Mouse (Mus musculus): Measurements from ENCODE around the gene Rbm20.
"Not testable (repeated sequence)": the region's sequence is repeated elsewhere in the genome, so short reads cannot be mapped to it uniquely, and the experiment has no call there.

Gene Rbm20

GRCm38 (mm10) chr19:53793994-53794890, 117.1 kb downstream of the Rbm20 start:
- no peak for DNase-seq

GRCm38 (mm10) chr19:53794996-53795395, 117.9 kb downstream of the Rbm20 start:
- DNase-seq = no peak

GRCm38 (mm10) chr19:53796020-53796419, 118.9 kb downstream of the Rbm20 start:
- no peak for DNase-seq

DNA sequence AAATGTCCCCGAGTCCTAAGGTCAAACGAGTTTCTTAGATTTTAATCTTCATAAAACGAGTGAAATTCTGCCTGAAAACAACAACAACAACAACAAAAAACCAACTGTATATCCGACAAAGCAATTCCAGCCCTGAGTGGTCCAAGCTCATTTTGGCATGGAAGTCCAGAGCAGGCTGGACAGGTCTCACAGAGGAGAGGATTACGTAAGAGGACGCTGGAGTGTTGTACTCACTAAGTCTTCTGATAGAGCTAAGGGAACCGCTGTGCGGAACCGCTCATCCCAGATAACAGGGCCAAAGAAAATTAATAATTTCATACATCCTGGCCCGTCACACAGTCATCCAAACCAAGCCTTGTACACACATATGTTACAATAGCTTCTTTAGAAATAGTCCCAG, 120.7 kb downstream of the Rbm20 start:
- no peak for DNase-seq

DNA sequence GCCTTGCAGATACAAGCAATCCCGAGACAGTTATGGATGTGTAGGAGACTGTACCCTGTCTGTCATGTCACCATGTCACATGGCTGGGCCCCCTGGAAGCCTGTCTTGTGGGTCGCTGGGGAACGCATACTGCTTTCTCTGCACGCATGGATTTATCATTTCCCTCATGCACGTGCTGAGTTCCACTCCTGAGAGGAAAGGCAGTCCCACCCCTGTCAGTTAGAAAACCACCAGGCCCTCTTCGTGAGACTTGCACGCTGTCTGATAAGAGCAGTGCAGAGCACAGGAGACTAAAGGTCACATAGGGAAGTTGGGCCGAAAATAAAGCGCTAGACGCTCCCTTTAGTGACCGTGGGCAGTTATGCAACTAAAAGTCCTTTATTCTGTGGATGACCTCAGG, 122.8 kb downstream of the Rbm20 start:
- peak; percentile 72 for DNase-seq

GRCm38 (mm10) chr19:53800365-53800999, 123.4 kb downstream of the Rbm20 start:
- no peak for DNase-seq

DNA sequence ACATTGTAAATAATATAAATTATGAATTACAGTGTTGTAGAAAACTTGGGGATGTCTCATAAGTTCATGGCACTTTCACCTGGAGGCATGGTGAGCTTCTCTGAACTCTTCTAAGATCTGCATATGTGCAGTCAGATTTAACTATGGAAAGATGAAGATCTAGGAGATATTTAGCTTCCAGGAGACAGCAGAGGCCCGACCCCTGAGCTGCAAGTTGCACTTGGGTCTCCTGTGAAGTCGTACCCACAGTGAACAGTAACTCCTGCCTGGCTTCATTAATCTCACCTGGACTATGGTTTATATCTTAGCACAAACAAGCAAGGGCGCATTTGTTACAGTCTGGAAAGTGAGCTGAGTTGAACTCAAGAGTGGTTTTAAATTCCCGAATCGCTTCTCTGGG, 124.3 kb downstream of the Rbm20 start:
- DNase-seq = no peak

DNA sequence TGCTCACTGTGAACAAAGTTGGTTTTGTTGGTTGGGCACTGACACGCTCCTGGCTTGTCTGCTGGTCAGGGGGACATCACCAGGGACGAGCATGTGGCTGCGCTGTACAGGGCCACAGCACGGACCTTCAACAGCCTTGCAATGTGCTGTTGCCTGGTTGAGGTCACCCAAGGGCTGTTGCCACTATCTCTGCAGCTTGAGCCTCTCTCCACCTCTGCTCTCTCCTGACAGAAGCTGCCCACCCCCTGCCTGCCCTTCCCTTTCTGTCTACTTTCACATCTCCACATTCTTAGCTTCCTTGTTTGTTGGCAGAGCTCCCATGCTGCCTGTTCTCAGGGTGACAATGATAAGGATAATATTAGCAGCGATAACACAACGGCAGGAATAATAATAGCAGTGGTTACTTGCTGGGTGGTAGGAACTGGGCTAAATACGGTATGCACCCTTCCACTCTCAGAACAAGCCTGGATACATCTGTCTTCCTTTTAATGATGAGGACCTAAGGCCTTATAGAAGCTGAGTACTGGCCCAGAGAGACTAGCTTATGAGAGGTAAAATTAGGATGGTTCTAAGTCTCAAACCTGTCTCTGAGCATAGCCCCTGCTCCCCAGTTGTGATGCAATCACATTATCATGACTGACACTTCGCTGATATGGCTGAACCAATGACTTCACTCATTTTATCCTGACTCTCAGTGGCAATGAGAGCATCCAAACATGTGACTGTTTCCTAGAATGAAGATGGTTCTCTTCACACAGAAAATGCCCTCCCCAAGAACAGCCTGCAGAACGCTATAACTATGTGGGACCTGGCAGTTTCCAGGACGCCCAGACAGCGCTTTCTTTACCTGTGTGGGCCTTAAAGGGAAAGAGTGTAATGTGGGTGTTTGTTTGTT, 124.9 kb downstream of the Rbm20 start:
- DNase-seq = peak; percentile 61

- DNase-seq = no peak
Measured at GRCm38 (mm10) chr19:53803954-53804353, 126.8 kb downstream of the Rbm20 start.

GRCm38 (mm10) chr19:53805063-53805462, 128.0 kb downstream of the Rbm20 start:
- DNase-seq = no peak

- DNase-seq = no peak
Measured at GRCm38 (mm10) chr19:53806126-53806525, 129.0 kb downstream of the Rbm20 start.

DNA sequence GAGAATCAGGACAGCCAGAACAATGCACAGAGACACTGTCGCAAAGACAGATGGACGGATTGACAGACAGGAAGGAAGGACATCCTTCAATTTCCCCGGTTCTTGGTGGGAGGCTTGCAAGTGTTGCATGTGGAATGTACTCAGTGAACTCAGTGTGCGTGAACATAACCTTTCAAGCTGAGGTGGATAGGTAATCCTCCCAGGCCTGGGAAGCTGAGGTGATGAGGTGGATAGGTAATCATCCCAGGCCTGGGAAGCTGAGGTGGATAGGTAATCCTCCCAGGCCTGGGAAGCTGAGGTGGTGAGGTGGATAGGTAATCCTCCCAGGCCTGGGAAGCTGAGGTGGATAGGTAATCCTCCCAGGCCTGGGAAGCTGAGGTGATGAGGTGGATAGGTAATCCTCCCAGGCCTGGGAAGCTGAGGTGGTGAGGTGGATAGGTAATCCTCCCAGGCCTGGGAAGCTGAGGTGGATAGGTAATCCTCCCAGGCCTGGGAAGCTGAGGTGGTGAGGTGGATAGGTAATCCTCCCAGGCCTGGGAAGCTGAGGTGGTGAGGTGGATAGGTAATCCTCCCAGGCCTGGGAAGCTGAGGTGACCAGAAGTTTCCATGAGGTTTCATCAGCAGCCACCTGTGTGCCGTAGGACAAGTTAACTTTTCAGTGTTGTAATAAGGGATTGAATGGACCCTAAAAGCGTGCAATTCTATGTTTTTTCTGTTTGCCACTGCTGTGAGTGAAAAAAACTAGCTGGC, 129.6 kb downstream of the Rbm20 start:
- DNase-seq = not testable (repeated sequence)

DNA sequence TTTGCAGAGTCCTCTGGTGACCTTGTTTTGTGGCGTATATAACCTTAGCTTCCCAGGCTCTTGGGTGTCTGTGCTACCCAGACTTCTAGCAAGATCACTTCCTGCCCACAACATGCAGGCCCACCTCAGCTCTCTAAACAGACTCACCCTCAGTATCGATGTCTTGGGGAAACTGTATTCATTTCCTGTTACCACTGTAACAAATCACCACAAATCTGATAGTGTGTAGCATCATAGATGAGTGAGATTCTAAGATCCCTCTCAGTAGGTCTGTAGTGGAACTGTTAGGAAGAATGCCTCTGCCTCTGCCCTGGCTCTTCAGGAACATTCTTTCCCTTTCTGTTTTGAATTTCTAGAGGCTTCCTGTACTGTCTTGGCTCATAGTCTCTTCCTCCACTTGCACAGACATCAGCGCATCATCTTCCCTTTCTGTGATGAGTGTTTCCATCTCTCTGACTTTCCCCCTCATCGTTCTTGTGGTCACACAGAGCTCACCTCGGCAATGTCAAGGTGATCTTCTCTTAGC, 130.2 kb downstream of the Rbm20 start:
- DNase-seq = no peak

DNA sequence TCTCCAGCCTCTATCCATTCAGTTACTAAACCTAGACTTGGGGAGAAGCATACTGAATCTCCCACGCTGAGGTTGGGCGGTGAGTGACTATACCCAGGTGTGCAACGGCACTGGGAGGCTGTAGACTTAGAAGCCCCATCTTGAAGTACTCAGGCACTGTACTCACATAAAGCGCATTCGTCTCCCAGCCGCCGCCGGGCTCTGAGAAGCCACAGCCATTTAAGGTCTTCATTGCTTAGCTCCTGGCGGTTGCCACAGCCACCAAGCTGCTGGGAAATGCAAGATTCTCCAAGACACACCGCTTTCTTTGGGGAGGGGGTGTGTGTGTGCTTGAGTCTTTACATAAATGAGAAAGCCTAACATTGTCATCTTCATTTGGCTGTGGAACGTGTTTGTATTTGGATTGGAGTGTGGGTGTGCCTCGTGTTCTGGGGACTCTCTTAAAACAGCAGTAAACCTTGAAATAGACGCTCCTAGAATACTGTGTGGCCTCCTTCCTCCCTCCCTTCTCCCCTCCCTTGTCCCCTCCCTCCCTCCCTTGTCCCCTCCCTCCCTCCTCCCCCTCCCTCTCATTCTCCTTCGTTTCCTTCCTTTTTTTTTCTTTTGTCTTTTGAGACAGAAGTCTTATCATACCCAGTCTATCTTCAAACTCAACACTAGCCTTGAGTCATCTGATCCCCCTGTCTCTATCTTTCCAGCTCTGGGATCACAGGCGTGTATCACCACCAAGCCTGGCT, 131.1 kb downstream of the Rbm20 start:
- peak; percentile 33 for DNase-seq

GRCm38 (mm10) chr19:53809185-53809861, 132.2 kb downstream of the Rbm20 start:
- DNase-seq = peak; percentile 68

GRCm38 (mm10) chr19:53810024-53810423, 132.9 kb downstream of the Rbm20 start:
- DNase-seq = peak; percentile 89

DNA sequence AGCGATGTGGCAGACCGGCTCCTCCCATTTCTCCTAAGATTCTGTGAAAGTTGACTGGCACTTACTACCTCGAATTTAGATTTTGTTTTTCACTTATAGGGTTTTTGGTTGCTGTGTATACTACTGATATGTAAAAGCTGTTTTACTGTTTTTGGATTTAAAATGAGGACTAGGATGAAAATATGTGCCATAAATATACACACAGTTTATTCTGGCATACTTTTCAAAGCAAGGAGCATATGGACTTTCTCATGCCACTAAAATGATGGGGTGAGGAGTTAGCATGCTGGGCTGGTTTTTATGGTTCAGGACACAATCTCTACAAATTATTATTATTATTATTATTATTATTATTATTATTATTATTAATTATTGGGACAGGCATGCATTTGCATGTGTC, 133.5 kb downstream of the Rbm20 start:
- no peak for DNase-seq

- DNase-seq = no peak
Measured at GRCm38 (mm10) chr19:53813576-53813975, 136.5 kb downstream of the Rbm20 start.

GRCm38 (mm10) chr19:53815714-53816113, 138.6 kb downstream of the Rbm20 start:
- DNase-seq = no peak

DNA sequence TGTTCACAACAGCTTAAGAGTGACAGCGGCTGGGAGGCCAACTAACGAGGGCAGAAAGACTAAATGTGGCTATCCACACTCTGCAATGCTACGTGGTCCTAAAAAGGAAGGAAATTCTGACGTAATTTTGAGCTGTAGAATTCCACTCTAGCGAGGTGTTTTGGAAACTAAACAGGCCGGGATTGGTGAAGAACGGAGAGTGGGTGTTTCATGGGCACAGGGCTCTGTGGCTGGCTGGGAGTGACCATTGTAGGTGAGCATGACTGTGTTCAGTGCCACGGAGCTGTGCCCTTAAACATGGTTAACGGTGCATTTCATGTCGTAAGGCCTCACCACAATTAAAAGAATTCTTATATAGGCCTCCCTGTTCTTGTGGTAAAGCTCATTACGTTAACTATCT, 139.1 kb downstream of the Rbm20 start:
- DNase-seq = no peak

DNA sequence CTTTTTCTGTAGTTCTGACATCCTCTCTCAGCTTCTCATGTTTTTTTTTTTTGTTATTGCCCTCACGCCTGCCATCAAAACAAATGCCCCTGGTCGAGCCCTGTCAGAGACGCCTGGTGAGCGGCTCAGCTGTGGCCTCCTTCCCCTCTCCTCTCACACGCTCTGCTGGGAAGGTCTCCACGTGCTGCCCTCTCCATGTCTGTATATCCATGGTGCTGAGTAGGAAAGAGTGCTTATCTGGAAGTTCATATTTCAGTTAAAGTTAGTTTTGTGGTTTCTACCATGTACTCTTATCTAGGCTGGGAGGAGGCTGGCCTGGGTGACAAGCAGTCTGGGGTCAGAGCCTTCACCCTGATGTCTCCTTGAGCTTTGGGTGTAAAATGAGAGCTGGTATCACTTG, 142.2 kb downstream of the Rbm20 start:
- peak; percentile 72 for DNase-seq
